Mouse (Mus musculus) brain, embryonic 14.5 days (tissue): Measurements from ENCODE around the gene Slc26a3.

Source experiments
- CTCF ChIP-seq: fragments of 200-500 bp; IDR thresholded peaks from 2 replicates; pipeline ENCODE4 v1.5.1; 2012; ENCODE audit warnings: inconsistent platforms, mild to moderate bottlenecking, moderate library complexity, borderline replicate concordance; ENCODE audit not compliant: insufficient read depth, insufficient read length; ENCODE audit errors: extremely low read depth
- POLR2A ChIP-seq: fragments of 200-500 bp; IDR thresholded peaks from 2 replicates; pipeline ENCODE4 v1.6.1; 2012; ENCODE audit warnings: mild to moderate bottlenecking, inconsistent platforms, borderline replicate concordance; ENCODE audit not compliant: poor library complexity, insufficient read depth, insufficient read length, severe bottlenecking; ENCODE audit errors: extremely low read depth

DNA sequence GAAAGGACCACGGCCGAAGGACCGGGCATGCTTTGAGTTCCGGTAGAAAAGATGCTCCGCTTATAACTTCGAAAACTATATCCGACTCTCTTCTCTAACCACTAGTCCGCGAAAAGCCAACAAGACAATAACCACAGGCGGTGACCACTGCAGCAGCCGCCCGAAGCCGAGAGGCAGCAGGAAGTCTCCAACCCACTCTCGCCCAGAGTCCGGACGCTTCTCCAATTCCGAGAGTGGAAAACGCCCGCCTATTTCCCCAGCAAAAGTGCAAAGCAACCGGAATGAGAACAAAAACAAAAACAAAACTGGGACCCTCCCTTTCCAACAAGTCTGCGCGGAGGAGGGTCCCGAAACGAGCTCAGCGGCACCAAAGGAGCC is 108.3 kb downstream of the Slc26a3 start:
- TF ChIP-seq POLR2A (no peak), CTCF (no peak)
